Mouse (Mus musculus): ENCODE measurements around the gene Sla2.
"Not testable (repeated sequence)": the region's sequence is repeated elsewhere in the genome, so short reads cannot be mapped to it uniquely, and the experiment has no call there.

Gene Sla2

DNA sequence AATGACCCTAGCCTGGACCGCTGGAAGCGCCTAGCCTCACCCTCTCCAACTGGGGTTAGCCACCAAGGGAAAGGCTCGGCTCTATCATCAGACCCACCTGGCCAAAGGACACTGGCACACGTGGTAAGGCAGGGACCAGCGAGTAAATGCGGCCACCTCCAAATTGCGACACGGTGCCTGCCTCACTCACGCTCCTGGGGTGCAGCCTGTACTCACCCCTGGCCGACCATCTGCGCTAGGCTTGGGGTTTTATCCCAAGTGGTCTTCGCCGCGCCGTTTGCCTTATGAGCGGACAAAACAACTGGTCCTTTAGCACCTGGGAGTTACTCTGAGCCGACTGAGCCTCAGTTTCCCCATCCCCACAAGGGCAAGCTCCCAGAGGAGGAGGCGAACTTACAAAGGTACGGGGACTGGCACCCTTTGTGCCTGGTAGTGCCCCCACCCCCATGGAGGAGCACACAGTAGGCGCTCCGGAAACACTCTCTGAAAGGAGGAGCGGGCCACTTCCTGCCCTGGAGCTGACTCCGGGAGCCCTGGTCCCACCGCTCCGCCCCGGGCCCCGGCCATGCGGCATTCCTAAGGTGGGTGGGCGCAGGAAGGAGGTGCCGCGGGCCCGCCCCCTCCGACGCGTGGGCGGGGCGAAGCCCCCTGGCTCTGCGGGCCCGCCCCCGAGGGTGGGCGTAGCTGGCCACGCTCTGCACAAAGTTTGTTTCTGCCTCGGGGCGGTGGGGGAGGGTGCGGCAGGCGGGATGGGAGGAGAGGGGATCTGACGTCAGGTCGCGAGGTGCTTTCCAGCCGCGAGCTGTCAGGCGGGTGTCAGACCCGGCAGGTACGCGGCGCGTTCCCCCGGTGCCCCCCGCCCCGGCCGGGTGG, 47.4 kb downstream of the Sla2 start, which contains the start of gene Tgif2:
Gene Tgif2, plus strand, starts transcription at position 689 of the 873 bp plus-strand sequence.
- peak; percentile 58 to 63 for DNase-seq (ENCODE audit: low spot score in 2 of 2)

DNA sequence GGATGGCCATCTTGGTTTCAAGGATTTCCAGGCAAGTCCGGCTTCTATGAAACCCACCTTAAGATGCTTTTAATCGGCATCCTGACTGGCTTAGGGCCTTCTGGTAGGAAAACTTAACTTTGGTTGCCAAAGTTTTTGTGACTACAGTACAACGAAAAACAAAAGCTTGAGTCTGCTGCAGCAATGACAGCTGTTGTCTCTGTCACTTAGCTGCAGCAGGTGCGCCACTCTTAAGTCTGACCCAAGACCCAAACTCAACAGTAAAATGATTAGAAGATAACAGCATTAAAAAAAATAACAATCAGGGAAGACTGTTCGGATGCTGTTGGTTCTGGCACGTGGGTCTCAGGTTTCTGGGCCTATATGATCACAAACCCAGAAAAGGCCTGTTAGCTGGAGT, 48.2 kb downstream of the Sla2 start:
- no peak for DNase-seq (ENCODE audit: low spot score in 2 of 2)

DNA sequence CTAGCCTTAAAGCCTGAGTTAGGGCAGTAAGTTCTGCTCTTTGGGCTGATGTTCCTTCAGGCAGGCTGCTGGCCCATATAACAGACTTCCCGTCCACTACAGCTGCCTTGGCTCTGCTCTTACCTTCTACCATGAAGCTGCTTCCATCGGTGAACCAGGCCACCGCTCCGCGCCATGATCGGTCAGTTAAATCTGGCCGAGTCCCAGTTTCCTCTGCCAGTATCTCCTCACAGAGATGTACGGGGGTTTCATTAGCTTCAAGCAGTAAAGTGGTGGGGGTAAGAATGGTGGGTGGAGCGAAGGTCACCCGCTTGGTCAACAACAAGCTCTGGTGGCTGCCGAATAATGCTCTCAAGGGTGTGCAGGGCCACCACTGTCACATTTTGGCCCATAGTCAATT, 52.7 kb downstream of the Sla2 start:
- DNase-seq (ENCODE audit: low spot score in 2 of 2) = no peak

DNA sequence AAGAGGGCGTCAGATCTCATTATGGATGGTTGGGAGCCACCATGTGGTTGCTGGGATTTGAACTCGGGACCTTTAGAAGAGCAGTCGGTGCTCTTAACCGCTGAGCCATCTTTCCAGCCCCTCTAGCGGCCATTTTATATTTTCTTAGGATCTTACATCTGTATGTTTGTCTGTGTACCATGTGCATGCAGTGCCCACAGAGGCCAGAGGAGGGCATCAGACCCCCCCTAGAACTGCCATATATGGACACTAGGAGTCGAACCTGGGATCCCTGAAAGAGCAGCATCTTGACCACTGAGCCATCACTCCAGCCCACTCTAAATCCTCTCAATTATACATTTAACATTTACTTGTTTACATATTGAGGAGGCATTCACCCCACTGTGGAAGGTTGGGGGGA, 61.9 kb downstream of the Sla2 start:
- not testable (repeated sequence) for DNase-seq (ENCODE audit: low spot score in 2 of 2)
